Mouse (Mus musculus): ENCODE measurements at regions not wholly inside any gene's neighbourhood (a gene's known extent, or its start where the extent isn't known, plus 50 kb on each side); places are given as distances from the start of the nearest gene placed in this dataset.
A peak's percentile ranks its signal among the peaks of the same experiment; 100 is the strongest.

DNA sequence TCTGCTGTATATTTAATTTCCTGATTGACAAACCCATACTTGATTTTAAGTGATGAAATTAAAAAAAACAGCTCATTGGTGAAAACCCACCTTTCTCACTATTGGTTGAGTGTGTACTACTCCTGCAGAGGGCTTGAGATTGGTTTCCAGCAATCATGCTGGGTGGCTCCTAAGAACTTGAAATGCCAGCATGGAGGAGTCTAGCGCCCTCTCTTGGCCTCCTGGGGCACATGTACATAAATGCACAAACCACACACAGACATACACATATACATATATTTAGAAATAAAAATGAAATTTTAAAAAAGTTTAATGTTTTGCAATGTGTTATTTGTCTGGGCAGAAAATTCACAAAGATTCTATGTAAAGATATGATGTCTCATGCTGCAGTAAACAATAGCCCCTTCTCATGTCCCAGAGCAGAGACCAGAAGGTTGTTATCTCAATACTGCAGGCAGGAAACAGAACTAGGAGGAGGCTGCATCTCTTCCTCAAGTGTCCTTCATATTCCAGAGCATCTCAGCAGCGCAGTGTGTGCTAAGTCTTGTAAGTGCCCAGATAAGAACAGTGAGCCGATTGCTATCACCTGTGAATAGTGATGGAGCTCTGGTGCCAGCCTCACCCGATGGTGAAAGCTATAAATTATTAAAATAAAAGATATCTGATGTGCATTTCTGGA is 108.4 kb upstream of the Fbxo11 start:
- DNase-seq (ENCODE audit: low spot score in 2 of 2) = no peak

- no peak for DNase-seq (ENCODE audit: low spot score in 2 of 2)
These were observed 109.2 kb upstream of the Fbxo11 start for GRCm38 (mm10) chr17:88174242-88174679.

GRCm38 (mm10) chr17:88175951-88176623 is 111.0 kb upstream of the Fbxo11 start:
- no peak for DNase-seq (ENCODE audit: low spot score in 2 of 2)

- no peak for DNase-seq (ENCODE audit: low spot score in 2 of 2)
These were observed 125.6 kb upstream of the Fbxo11 start for GRCm38 (mm10) chr17:88190735-88191134.

DNA sequence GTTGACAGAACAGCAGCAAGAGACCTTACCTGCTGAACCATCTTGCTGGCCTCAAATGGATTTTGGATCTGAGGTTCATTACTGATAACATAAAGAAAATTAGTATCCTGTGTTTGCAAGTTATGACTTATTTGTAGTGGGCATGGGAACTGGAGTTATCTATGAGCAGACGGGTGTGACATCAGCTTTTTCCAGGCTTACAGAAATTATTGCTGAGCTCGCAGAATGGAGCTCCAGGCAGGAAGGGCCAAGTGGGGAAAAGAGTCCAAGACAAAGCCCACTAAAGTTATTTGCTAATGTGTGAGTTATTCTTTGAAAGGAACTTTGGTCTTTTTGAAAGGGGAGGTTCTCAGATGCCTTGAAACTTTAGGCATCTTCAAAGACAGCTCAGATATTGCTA is 126.4 kb upstream of the Fbxo11 start:
- DNase-seq (ENCODE audit: low spot score in 2 of 2) = no peak

- DNase-seq (ENCODE audit: low spot score in 2 of 2) = no peak
These were observed 127.1 kb upstream of the Fbxo11 start for GRCm38 (mm10) chr17:88191930-88192807.

GRCm38 (mm10) chr17:88194693-88195092 is 129.6 kb upstream of the Fbxo11 start:
- DNase-seq (ENCODE audit: low spot score in 2 of 2) = no peak

- DNase-seq (ENCODE audit: low spot score in 2 of 2) = peak in 1 of 2 experiments; percentile 30
These were observed 130.2 kb upstream of the Fbxo11 start for GRCm38 (mm10) chr17:88195303-88195702.

DNA sequence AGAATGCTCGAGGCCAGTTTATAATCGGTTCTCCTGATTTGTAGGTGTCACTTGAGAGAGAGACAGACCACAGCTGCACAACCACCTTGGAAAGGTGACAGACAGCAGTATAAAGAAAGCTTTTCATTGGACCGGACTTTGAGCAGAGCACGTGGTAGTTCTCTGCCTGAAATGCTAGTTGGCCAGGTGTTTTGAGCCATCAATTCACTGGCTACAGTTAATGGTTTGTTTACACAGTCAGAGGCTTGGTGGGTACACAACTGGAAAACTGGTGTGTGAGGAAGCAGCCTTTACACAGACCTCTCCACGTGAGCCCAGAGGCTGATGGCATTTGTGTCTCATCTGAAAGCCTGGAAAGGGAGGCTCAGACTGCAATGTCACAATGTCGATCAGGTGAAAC is 130.8 kb upstream of the Fbxo11 start:
- no peak for DNase-seq (ENCODE audit: low spot score in 2 of 2)

- DNase-seq (ENCODE audit: low spot score in 2 of 2) = no peak
These were observed 131.2 kb upstream of the Fbxo11 start for GRCm38 (mm10) chr17:88196322-88196721.

DNA sequence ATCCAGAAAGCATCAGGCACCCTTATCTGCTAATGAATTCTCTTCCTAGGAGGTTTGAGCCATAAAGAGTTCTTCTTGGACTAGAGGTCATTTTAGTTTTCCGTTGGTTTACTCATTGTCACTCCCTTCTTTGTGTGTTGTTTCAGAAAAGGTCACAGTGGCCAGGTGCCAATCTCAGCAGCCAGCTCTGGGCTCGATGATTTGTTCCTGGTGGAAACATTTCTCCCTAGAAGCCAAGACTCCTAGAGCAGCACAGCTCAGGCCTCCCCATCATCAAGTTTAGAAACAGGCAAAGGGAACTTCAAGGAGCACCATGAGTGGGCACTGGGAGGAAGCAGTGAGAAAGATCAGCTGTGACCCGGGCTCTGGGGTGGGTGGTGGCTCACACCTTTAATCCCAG is 132.3 kb upstream of the Fbxo11 start:
- no peak for DNase-seq (ENCODE audit: low spot score in 2 of 2)

- no peak for DNase-seq (ENCODE audit: low spot score in 2 of 2)
These were observed 136.3 kb upstream of the Fbxo11 start for GRCm38 (mm10) chr17:88201249-88201970.

GRCm38 (mm10) chr17:88202214-88202613 is 137.1 kb upstream of the Fbxo11 start:
- DNase-seq (ENCODE audit: low spot score in 2 of 2) = no peak

- no peak for DNase-seq (ENCODE audit: low spot score in 2 of 2)
These were observed 144.5 kb upstream of the Fbxo11 start for GRCm38 (mm10) chr17:88209565-88209964.

DNA sequence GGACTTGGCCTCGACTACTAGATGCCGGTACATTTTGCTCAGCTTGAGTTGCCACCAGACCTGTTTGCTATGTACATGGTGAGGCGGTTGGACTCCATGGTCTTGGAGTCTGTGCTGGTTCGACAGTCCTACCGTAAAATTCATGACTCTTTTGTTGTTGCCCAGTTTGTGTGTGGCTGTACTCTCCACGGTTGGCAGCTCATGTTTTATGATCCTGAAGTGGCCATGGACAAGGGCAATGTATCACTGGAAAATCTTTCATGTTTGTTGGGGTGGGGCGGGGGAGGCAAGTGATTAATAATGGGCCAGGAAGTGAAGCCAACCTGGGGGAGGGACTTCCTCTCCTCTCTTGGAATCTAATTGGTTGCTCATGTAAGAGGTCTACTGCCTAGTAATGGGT is 147.0 kb upstream of the Fbxo11 start:
- DNase-seq (ENCODE audit: low spot score in 2 of 2) = peak in 1 of 2 experiments; percentile 11

GRCm38 (mm10) chr17:88214746-88215145 is 149.7 kb upstream of the Fbxo11 start:
- no peak for DNase-seq (ENCODE audit: low spot score in 2 of 2)

DNA sequence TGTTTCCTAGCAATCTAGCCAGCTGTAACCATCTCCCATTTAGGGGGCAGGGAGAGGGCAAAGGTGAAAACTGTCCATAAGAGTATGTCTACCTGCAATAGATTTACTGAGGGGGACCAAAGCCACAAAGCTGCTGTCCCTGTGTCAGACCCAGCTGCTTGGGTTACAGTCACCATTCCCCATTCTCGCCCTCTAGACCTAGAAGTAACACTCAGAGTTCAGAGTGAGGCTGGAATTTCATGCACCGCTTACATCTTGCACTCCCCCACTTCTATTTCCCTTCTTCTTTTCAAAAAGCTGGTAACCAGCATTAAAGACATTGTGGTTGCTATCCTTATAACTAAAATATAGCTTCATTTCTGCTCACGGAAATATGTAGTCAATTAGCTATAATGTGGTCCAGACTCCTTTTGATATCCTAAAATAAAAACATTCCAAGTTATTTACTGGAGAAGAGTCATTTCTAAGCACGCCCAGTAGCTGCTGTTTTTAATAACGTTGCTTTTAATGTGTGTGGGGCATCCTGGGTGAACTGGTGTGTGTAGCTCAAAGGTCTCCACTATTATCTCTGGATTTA is 157.4 kb upstream of the Fbxo11 start:
- DNase-seq (ENCODE audit: low spot score in 2 of 2) = no peak

- DNase-seq (ENCODE audit: low spot score in 2 of 2) = no peak
These were observed 175.4 kb upstream of the Fbxo11 start for GRCm38 (mm10) chr17:88240476-88240875.

- DNase-seq (ENCODE audit: low spot score in 2 of 2) = no peak
These were observed 183.5 kb upstream of the Fbxo11 start for GRCm38 (mm10) chr17:88248625-88249024.

GRCm38 (mm10) chr17:88251949-88252521 is 186.9 kb upstream of the Fbxo11 start:
- DNase-seq (ENCODE audit: low spot score in 2 of 2) = peak; percentile 26 to 36
